Mouse (Mus musculus) cerebral cortex, adult 2 months (tissue): Measurements from ENCODE around the gene Olfr221.

ENCODE experiments used
- WGBS: fragments of 180-500 bp; shearing (Covaris S2); methylation state at CpG from one replicate; pipeline ENCODE4 v1.1.7; 2018; 5-methylcytosine and 5-hydroxymethylcytosine counted together

Gene Olfr221

DNA sequence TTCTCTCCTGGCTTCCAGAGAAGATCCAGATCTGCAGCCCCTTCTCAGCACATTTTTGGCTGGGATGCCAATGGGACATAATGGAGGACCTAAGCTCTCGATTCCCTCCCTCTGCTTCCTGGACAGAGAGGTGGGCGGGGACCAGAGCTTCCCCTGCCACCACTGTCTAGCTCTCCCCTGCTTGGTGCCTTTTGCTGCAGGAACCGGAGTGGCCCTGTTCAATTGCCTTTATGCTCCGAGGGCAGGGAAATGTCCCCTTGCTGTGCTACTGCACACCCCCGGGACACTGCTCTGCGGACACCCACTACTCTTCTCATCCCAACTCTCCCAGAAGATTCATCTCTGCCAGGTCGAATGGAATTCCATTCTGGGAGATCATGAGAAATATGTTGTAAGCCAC, 37.1 kb downstream of the Olfr221 start:
- WGBS: 64% methylated on average over 7 of the region's 7 CpGs

DNA sequence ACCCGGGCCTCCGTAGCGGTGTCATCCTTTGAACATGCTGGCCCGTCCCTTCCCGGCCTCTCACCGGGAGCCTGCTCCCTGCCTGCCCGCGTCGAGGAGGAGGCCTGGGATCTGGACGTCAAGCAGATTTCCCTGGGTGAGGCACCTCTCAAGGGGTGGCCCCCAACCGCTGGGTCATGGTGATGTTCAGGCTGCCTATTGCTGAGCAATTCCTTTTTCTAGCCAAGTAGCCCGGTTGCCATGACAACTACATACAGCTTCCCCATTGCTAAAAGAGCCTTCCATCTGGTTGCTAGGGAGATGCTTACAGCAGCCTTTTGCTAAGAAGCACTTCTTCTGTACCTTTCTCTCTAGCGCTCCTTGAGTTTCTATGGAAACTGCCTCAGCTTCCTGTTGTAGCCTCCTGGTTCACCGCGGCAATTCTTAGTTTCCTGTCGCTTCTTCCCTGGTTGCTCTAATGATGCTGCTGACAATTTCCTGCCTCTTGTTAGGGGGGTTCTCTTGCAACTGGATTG, 38.2 kb downstream of the Olfr221 start:
- WGBS: 14% methylated on average over 16 of the region's 16 CpGs

DNA sequence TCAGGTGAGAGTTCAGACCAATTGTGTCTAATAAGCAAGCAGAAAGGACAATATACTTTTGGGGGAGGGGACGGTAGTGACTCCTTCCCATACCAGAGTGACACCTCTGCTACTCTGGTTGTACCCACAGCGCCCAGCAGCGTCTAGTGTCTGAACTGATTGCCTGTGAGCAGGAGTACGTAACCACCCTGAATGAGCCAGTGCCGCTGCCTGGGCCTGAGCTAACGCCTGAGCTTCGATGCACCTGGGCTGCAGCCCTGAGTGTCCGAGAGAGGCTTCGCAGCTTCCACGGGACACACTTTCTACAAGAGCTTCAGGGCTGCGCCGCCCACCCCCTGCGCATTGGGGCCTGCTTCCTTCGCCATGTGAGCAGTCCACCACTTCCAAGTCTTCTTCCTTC, 44.8 kb downstream of the Olfr221 start:
- WGBS: 95% methylated on average over 14 of the region's 14 CpGs

- 55% methylated on average over 17 of the region's 17 CpGs for WGBS
These were observed 45.4 kb downstream of the Olfr221 start for GRCm38 (mm10) chr14:51996866-51997265.

- WGBS: 86% methylated on average over 13 of the region's 13 CpGs
These were observed 45.9 kb downstream of the Olfr221 start for GRCm38 (mm10) chr14:51996231-51996841.

DNA sequence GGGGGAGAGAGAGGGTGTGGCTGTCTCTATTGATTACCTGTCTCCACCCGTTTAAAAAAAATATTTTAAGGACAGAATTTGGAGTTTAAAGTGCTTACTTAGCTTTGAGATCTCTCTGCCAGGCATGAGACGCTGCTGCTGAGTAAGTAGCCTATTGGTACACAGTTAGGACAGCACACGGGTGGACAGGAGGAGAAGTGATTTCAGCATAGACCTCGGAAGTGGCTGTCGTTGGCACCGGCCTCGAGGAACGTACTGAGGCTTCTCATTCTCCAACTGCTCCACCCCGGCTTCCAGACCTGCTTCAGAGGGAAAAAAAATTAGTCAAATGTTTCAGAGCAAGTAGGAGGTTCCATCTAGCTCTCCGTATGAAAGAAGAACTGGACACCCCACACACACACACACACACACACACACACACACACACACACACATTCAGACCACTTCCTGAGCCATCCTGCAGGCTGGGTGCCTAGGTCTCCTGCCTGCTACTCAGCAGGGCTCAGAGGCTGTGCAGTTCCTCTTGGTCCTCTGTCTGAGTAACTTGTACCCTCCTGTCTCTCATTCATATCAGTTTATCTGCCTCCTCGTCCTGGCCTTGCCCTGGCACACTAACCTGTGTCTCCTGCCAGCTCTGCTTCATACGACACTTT, 46.9 kb downstream of the Olfr221 start:
- WGBS: 62% methylated on average over 12 of the region's 12 CpGs

- 72% methylated on average over 4 of the region's 4 CpGs for WGBS
These were observed 47.8 kb downstream of the Olfr221 start for GRCm38 (mm10) chr14:51994453-51994852.

DNA sequence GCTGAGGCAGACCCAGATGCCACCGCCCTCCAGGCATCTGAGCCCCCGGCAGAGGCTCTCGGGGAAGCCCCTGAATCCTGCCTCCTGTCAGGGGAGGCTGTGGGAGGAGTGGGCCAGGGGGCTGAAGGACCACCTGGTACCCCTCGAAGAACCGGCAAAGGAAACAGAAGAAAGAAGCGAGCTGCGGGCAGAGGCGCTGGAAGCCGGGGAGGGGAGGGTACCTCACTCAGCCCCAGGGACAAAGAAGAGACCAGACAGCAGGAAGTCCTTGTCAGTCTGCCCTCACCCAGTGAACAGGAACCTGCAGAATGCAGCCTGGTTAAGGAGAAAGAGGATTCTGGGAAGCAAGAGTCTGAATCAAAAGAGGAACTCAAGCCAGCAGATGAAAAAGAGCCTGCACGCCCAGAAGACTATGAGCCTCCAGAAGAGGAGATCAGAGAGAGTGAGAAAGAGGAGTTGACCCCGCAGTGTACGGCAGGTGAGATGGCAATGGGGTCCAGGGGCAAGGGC, 52.7 kb downstream of the Olfr221 start:
- WGBS: 82% methylated on average over 12 of the region's 12 CpGs

DNA sequence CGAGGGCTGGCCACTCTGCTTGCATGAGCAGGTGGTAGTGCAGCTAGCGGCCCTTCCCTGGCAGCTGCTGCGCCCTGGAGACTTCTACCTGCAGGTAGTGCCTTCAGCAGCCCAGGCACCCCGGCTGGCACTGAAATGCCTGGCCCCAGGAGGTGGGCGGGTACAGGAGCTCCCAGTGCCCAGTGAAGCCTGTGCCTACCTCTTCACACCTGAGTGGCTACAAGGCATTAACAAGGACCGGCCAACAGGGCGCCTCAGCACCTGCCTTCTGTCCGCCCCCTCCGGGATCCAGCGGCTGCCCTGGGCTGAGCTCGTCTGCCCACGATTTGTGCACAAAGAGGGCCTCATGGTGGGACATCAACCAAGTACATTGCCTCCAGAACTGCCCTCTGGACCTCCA, 53.5 kb downstream of the Olfr221 start:
- 84% methylated on average over 12 of the region's 12 CpGs for WGBS

GRCm38 (mm10) chr14:51987177-51987576, 55.1 kb downstream of the Olfr221 start:
- WGBS: 90% methylated on average over 6 of the region's 6 CpGs

DNA sequence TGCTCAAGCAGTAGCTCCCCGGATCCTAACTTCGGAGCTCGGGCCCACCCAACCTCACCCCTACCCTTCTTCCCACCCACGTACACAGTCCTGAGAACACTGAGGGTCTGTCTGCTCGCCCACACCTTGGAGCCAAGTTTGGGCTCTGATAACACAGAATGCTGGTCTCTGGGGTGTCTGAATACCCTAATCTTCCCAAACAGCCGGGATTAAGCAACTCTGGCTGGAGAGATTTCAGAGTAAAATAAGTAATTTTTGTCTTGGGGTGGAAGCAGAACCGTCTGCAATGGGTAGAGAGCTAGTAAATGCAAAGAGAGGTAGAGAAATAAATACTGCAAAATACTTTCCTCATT, 56.1 kb downstream of the Olfr221 start:
- WGBS: 29% methylated on average over 7 of the region's 7 CpGs

GRCm38 (mm10) chr14:51985301-51986152, 56.7 kb downstream of the Olfr221 start:
- WGBS: 5% methylated on average over 27 of the region's 27 CpGs

DNA sequence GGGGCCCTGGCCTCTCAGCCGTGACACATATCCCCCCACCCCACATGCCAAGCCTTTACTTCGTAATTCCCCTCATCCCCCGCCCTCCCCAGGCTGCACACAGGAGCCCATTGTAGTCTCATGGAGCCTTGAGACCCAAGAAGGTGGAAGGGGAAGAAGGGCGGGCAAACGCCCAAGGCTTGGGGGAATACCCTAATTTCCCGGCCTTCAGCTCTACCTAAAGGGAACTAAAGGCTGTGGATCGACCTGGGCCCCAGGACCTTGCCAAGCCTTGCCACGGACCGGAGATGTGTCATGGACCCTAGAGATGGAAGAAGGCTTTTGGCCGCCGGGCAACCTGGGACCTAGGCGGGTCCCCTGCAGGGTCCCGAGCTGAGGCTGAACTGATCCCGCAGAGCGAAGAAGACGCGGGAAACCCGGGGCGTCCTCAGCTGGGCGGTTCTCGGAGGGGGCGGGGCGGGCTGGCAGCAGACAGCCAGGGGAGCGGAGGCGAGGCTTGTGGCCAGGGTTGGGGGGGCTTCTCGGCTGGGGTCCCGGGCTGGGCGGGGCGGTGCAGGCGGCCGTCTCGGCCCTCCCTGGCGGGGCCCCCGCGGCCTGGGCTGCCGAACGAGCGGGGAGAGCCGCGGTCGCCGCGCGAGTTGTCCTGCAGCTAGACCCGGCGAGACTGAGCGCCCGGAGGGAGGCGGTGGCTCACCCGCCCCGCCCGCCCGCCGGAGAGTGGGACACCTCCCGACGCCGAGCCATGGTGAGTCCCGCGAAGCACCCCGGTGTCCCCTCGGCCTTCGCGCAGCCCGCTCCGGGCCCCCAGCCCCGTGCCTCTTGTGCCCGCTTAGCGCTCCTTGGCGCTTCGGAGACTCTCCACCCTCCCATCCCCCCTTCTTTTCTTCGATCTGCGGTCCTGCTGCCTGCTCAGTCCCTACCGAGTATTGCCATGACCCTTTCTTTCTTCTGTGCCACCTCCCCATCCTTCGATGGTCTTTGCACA, 57.7 kb downstream of the Olfr221 start, which contains the start of gene Arhgef40:
Gene Arhgef40, plus strand, starts transcription at position 473 of the 985 bp plus-strand sequence.
- WGBS: 2% methylated on average over 72 of the region's 74 CpGs
